Comparison of ENCODE assay signal across 10 mouse cellular contexts in genomic region chr3:61467158-61467557, GRCm38 (mm10).
DNase-seq lines count a peak whose midpoint lies in the region; ATAC-seq lines count a peak whose summit lies in the region.
"Had no signal": no experiment of that assay in that cellular context is flagged by ENCODE, and none has a peak within 500 bp of the region (broad histone marks: within the 10 kb centered on the region; RNA-seq: fewer than 3 reads in every experiment).

No protein-coding gene starts in this region.

- no peak overlapping the region for H3K4me3 ChIP-seq in heart, embryonic 10.5 days
- H3K4me3 ChIP-seq: embryonic facial prominence, embryonic 13.5 days; liver, embryonic 15.5 days had no signal

- no peaks in the 10 kb centered on the region for H3K27me3 ChIP-seq in heart, embryonic 10.5 days (ENCODE audit: insufficient read depth, poor library complexity, severe bottlenecking)
- H3K27me3 ChIP-seq: embryonic facial prominence, embryonic 13.5 days; liver, embryonic 15.5 days had no signal

- WGBS in heart, embryonic 10.5 days = 23% methylated on average over 3 of the region's 3 CpGs

- no peaks in the 10 kb centered on the region for H3K4me1 ChIP-seq in heart, embryonic 10.5 days
- H3K4me1 ChIP-seq: embryonic facial prominence, embryonic 13.5 days; liver, embryonic 15.5 days had no signal

- H3K36me3 ChIP-seq in heart, embryonic 10.5 days = no peaks in the 10 kb centered on the region
- H3K36me3 ChIP-seq: embryonic facial prominence, embryonic 13.5 days; liver, embryonic 15.5 days had no signal

- DNase-seq in heart, postnatal 4 days = peak; percentile 14
- DNase-seq in heart, embryonic 10.5 days (ENCODE audit: low spot score) = no peak
- DNase-seq in urinary bladder, postnatal 14 days (ENCODE audit: low spot score) = peak; percentile 10
- no peak for DNase-seq in urinary bladder, adult 2 months (ENCODE audit: low spot score)
- peak; percentile 30 for DNase-seq in lung, postnatal 10 days
- DNase-seq in thymus, postnatal 10 days (ENCODE audit: low spot score in 2 of 2) = peak; percentile 4 to 30

- peak; percentile 46 for ATAC-seq in erythroblast, adult 5-6 weeks (replicated peaks; ENCODE audit: low FRiP score, poor library complexity, severe bottlenecking)
- ATAC-seq in monocyte, adult 5-6 weeks (replicated peaks; ENCODE audit: insufficient number of reproducible peaks, low FRiP score, low TSS enrichment, poor library complexity, severe bottlenecking) = no peak

- H3K27ac ChIP-seq in heart, embryonic 10.5 days = no peak overlapping the region
- H3K27ac ChIP-seq: embryonic facial prominence, embryonic 13.5 days; liver, embryonic 15.5 days had no signal

- H3K9me3 ChIP-seq in heart, embryonic 10.5 days = no peaks in the 10 kb centered on the region
- H3K9me3 ChIP-seq: embryonic facial prominence, embryonic 13.5 days; liver, embryonic 15.5 days had no signal

Comparison
In these comparisons a context has a peak if more than half of its experiments do, and no peak if none do; other contexts are left out.
1. DNase-seq: peak in heart, postnatal 4 days (single experiment), urinary bladder, postnatal 14 days (single experiment), lung, postnatal 10 days (single experiment) and thymus, postnatal 10 days (2 of 2); none in heart, embryonic 10.5 days (single experiment) and urinary bladder, adult 2 months (single experiment).